Mouse (Mus musculus): ENCODE measurements around the gene Prss22. TPM values are rescaled to one million over a fixed set of nuclear protein-coding genes. Genes with fewer than 3 reads are reported as not detected.

Prss22 gene
- total RNA-seq, 1 experiment = 0.85 TPM

DNA sequence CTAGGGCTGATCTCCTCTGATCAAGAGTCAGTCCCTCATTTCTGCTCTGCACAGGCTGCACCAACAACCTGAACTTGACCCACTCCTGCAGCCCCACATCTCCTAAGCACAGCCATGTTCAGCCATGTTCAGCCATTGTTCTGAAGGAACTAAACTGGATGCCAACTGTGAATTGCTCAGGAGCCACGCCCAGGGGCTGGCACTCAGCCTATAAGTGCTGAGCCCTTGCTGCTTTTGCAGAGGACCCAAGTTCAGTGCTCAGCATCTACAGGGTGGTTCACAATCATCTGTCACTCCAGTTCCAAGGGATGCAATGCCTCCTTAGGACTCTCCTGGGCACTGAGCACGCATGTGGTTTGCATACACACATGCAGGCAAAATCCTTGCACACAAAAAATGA is 15.0 kb upstream of the Prss22 start:
- TF ChIP-seq HCFC1 (IDR thresholded peaks at IDR 0.05; ENCODE audit: borderline replicate concordance, insufficient read depth, low read length) = no peak
- TF ChIP-seq CHD2 (IDR thresholded peaks at IDR 0.05; ENCODE audit: low read depth, low read length) = no peak
- TF ChIP-seq ZNF384 (IDR thresholded peaks at IDR 0.05; ENCODE audit: low read depth, low read length) = no peak
- TF ChIP-seq MAFK (IDR thresholded peaks at IDR 0.05; ENCODE audit: insufficient read depth, low read depth, low read length) = no peak
- TF ChIP-seq ZC3H11A (IDR thresholded peaks at IDR 0.05; ENCODE audit: borderline replicate concordance, low read depth, low read length) = no peak
- H3K36me3 ChIP-seq (ENCODE audit: control insufficient read depth, insufficient read depth, low read length, poor library complexity, severe bottlenecking) = no peaks in the 10 kb centered on the region
- H3K4me1 ChIP-seq (ENCODE audit: control insufficient read depth in 2 of 2, insufficient read depth in 2 of 2, low read length in 2 of 2, poor library complexity in 1 of 2) = peaks cover 0 to 5% of the 10 kb centered on the region in 2 experiments; a peak in 1 of 4 replicates
- no peak for DNase-seq (ENCODE audit: low read depth, low spot score)
- H3K9me3 ChIP-seq (ENCODE audit: control insufficient read depth, insufficient read depth, low read depth, low read length) = no peaks in the 10 kb centered on the region
- in situ Hi-C loops (cut with MboI; ENCODE audit: low sequenced_read_pairs in 2 of 2, unreplicated experiment in 2 of 2) = no loop called here
- H3K4me3 ChIP-seq (ENCODE audit: insufficient read depth in 1 of 2, low read depth in 1 of 2, low read length in 2 of 2, poor library complexity in 1 of 2, severe bottlenecking in 1 of 2) = no peak overlapping the region
- no peak overlapping the region for H3K9ac ChIP-seq (ENCODE audit: insufficient read depth, low read depth, low read length, poor library complexity, severe bottlenecking)
- H3K27ac ChIP-seq (ENCODE audit: insufficient read depth, low read depth, low read length, poor library complexity, severe bottlenecking) = no peak overlapping the region

GRCm38 (mm10) chr17:24009617-24010016 is 11.7 kb upstream of the Prss22 start:
- in situ Hi-C loops (cut with MboI; ENCODE audit: low sequenced_read_pairs in 2 of 2, unreplicated experiment in 2 of 2) = no loop called here
- no peak for DNase-seq (ENCODE audit: low read depth, low spot score)
- H3K9ac ChIP-seq (ENCODE audit: insufficient read depth, low read depth, low read length, poor library complexity, severe bottlenecking) = no peak overlapping the region
- no peak overlapping the region for H3K27ac ChIP-seq (ENCODE audit: insufficient read depth, low read depth, low read length, poor library complexity, severe bottlenecking)
- no peaks in the 10 kb centered on the region for H3K36me3 ChIP-seq (ENCODE audit: control insufficient read depth, insufficient read depth, low read length, poor library complexity, severe bottlenecking)
- H3K4me1 ChIP-seq (ENCODE audit: control insufficient read depth in 2 of 2, insufficient read depth in 2 of 2, low read length in 2 of 2, poor library complexity in 1 of 2) = peaks cover 0 to 3% of the 10 kb centered on the region in 2 experiments; a peak in 1 of 4 replicates
- H3K9me3 ChIP-seq (ENCODE audit: control insufficient read depth, insufficient read depth, low read depth, low read length) = no peaks in the 10 kb centered on the region
- no peak overlapping the region for H3K4me3 ChIP-seq (ENCODE audit: insufficient read depth in 1 of 2, low read depth in 1 of 2, low read length in 2 of 2, poor library complexity in 1 of 2, severe bottlenecking in 1 of 2)
- no peak for TF ChIP-seq ZC3H11A (IDR thresholded peaks at IDR 0.05; ENCODE audit: borderline replicate concordance, low read depth, low read length)
- no peak for TF ChIP-seq MAFK (IDR thresholded peaks at IDR 0.05; ENCODE audit: insufficient read depth, low read depth, low read length)
- TF ChIP-seq ZNF384 (IDR thresholded peaks at IDR 0.05; ENCODE audit: low read depth, low read length) = no peak
- TF ChIP-seq HCFC1 (IDR thresholded peaks at IDR 0.05; ENCODE audit: borderline replicate concordance, insufficient read depth, low read length) = no peak
- no peak for TF ChIP-seq CHD2 (IDR thresholded peaks at IDR 0.05; ENCODE audit: low read depth, low read length)

- H3K36me3 ChIP-seq (ENCODE audit: control insufficient read depth, insufficient read depth, low read length, poor library complexity, severe bottlenecking) = no peaks in the 10 kb centered on the region
- TF ChIP-seq ZC3H11A (IDR thresholded peaks at IDR 0.05; ENCODE audit: borderline replicate concordance, low read depth, low read length) (no peak), MAFK (IDR thresholded peaks at IDR 0.05; ENCODE audit: insufficient read depth, low read depth, low read length) (no peak), CHD2 (IDR thresholded peaks at IDR 0.05; ENCODE audit: low read depth, low read length) (no peak), HCFC1 (IDR thresholded peaks at IDR 0.05; ENCODE audit: borderline replicate concordance, insufficient read depth, low read length) (no peak), ZNF384 (IDR thresholded peaks at IDR 0.05; ENCODE audit: low read depth, low read length) (no peak)
- H3K9ac ChIP-seq (ENCODE audit: insufficient read depth, low read depth, low read length, poor library complexity, severe bottlenecking) = no peak overlapping the region
- H3K9me3 ChIP-seq (ENCODE audit: control insufficient read depth, insufficient read depth, low read depth, low read length) = no peaks in the 10 kb centered on the region
- no peak overlapping the region for H3K4me3 ChIP-seq (ENCODE audit: insufficient read depth in 1 of 2, low read depth in 1 of 2, low read length in 2 of 2, poor library complexity in 1 of 2, severe bottlenecking in 1 of 2)
- H3K4me1 ChIP-seq (ENCODE audit: control insufficient read depth in 2 of 2, insufficient read depth in 2 of 2, low read length in 2 of 2, poor library complexity in 1 of 2) = no peaks in the 10 kb centered on the region
- in situ Hi-C loops (cut with MboI; ENCODE audit: low sequenced_read_pairs in 2 of 2, unreplicated experiment in 2 of 2) = no loop called here
- no peak for DNase-seq (ENCODE audit: low read depth, low spot score)
- H3K27ac ChIP-seq (ENCODE audit: insufficient read depth, low read depth, low read length, poor library complexity, severe bottlenecking) = no peak overlapping the region
These were observed 10.2 kb upstream of the Prss22 start for GRCm38 (mm10) chr17:24008105-24008504.

GRCm38 (mm10) chr17:24007391-24007790 is 9.5 kb upstream of the Prss22 start:
- Histone ChIP-seq H3K27ac (ENCODE audit: insufficient read depth, low read depth, low read length, poor library complexity, severe bottlenecking) (no peak overlapping the region), H3K4me3 (ENCODE audit: insufficient read depth in 1 of 2, low read depth in 1 of 2, low read length in 2 of 2, poor library complexity in 1 of 2, severe bottlenecking in 1 of 2) (no peak overlapping the region), H3K36me3 (ENCODE audit: control insufficient read depth, insufficient read depth, low read length, poor library complexity, severe bottlenecking) (no peaks in the 10 kb centered on the region), H3K9me3 (ENCODE audit: control insufficient read depth, insufficient read depth, low read depth, low read length) (no peaks in the 10 kb centered on the region), H3K9ac (ENCODE audit: insufficient read depth, low read depth, low read length, poor library complexity, severe bottlenecking) (no peak overlapping the region), H3K4me1 (ENCODE audit: control insufficient read depth in 2 of 2, insufficient read depth in 2 of 2, low read length in 2 of 2, poor library complexity in 1 of 2) (no peaks in the 10 kb centered on the region)
- no peak for DNase-seq (ENCODE audit: low read depth, low spot score)
- no peak for TF ChIP-seq HCFC1 (IDR thresholded peaks at IDR 0.05; ENCODE audit: borderline replicate concordance, insufficient read depth, low read length)
- TF ChIP-seq CHD2 (IDR thresholded peaks at IDR 0.05; ENCODE audit: low read depth, low read length) = no peak
- TF ChIP-seq ZC3H11A (IDR thresholded peaks at IDR 0.05; ENCODE audit: borderline replicate concordance, low read depth, low read length) = no peak
- TF ChIP-seq ZNF384 (IDR thresholded peaks at IDR 0.05; ENCODE audit: low read depth, low read length) = no peak
- TF ChIP-seq MAFK (IDR thresholded peaks at IDR 0.05; ENCODE audit: insufficient read depth, low read depth, low read length) = no peak
- in situ Hi-C loops (cut with MboI; ENCODE audit: low sequenced_read_pairs in 2 of 2, unreplicated experiment in 2 of 2) = no loop called here

DNA sequence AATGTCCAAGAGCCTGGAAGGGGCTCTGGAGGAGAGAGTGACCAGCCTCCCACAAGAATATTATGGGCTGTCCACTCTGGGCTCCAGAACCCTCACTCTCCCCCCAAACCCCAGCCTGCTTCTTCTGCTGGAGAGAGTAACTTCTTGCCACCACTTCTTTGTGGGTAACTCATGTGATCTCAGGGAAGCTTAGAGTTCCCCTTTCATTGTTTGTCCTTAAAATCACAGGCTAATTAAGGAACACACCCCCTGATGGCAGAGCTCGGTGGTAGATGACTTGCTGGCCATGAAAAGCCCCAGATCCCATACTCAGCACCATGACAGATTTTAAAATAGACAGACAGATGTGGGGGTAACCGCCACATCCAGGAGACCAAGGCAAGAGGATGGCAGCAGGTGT is 9.0 kb upstream of the Prss22 start:
- Histone ChIP-seq H3K4me1 (ENCODE audit: control insufficient read depth in 2 of 2, insufficient read depth in 2 of 2, low read length in 2 of 2, poor library complexity in 1 of 2) (no peaks in the 10 kb centered on the region), H3K36me3 (ENCODE audit: control insufficient read depth, insufficient read depth, low read length, poor library complexity, severe bottlenecking) (no peaks in the 10 kb centered on the region), H3K9ac (ENCODE audit: insufficient read depth, low read depth, low read length, poor library complexity, severe bottlenecking) (no peak overlapping the region), H3K4me3 (ENCODE audit: insufficient read depth in 1 of 2, low read depth in 1 of 2, low read length in 2 of 2, poor library complexity in 1 of 2, severe bottlenecking in 1 of 2) (no peak overlapping the region), H3K9me3 (ENCODE audit: control insufficient read depth, insufficient read depth, low read depth, low read length) (no peaks in the 10 kb centered on the region), H3K27ac (ENCODE audit: insufficient read depth, low read depth, low read length, poor library complexity, severe bottlenecking) (no peak overlapping the region)
- TF ChIP-seq ZNF384 (IDR thresholded peaks at IDR 0.05; ENCODE audit: low read depth, low read length) (no peak), MAFK (IDR thresholded peaks at IDR 0.05; ENCODE audit: insufficient read depth, low read depth, low read length) (no peak), CHD2 (IDR thresholded peaks at IDR 0.05; ENCODE audit: low read depth, low read length) (no peak), ZC3H11A (IDR thresholded peaks at IDR 0.05; ENCODE audit: borderline replicate concordance, low read depth, low read length) (no peak), HCFC1 (IDR thresholded peaks at IDR 0.05; ENCODE audit: borderline replicate concordance, insufficient read depth, low read length) (no peak)
- DNase-seq (ENCODE audit: low read depth, low spot score) = no peak
- in situ Hi-C loops (cut with MboI; ENCODE audit: low sequenced_read_pairs in 2 of 2, unreplicated experiment in 2 of 2) = no loop called here
